Mouse (Mus musculus) small intestine, adult 10 weeks (tissue): ENCODE measurements around the gene Lhx2. TPM values are rescaled to one million over a fixed set of nuclear protein-coding genes. Genes with fewer than 3 reads are reported as not detected.

Experiments used
- polyA plus RNA-seq: library from polyadenylated mRNA; stranded (reverse); fragments of 350-450 nt; fragmentation: Illumina TruSeq; extraction: RNeasy Lipid Tissue Mini Kit (QIAGEN cat#74804); gene quantifications from one replicate; pipeline ENCODE4 v1.2.3, GENCODE M21; 2014; ENCODE audit warnings: low replicate concordance

The Lhx2 gene
- not detected for polyA plus RNA-seq

DNA sequence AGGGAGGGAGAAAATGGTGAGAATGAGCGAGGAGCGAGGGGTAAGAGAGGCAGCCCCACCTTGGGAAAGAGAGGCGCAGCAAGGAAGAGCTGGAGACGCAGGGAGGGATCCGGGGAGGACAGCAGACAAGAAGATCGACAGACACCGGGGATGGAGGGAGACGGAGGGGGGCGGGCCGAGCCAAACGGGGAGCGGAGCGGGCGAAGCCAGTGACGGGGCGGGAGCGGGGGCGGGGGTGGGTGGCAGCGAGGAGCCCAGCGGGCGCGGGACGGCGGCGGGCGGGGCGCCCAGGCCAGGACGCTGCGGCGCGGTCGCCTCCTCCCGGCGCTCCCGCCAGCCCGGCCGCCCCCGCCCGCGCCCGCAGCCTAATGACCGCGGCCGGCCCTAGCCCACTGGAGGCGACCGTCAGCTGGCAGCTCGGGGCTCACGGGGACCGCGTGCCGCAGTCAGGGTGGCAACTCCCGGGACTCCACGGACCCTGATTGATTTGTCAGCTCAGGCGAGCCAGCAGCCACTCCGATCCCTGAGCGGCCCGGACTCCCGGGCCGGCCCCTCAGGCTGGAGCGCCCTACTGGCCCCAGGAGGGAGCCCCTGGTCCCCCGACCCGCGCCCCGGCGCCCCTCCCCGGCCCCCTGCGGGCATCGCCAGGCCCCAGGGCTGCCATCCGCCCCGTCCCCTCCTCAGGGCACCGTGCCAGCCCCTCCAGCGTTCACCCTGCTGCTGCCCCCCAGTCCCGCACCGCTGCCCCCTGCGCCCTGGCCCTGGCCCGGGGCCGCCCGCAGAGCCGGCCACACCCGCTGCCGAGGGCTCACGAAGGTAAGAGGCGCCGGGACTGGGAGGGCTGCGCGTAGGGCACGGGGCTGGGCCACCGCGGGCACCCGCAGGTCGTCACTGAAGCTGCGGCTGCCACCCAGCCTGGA lies at the start of gene Lhx2:
Gene Lhx2 (plus strand): TSS at position 292 of the 920 bp plus-strand sequence.

Other genes with a start within 250 kb of the Lhx2 start
- 4.4 TPM for gene Dennd1a, start 51.9 kb upstream of the Lhx2 start, polyA plus RNA-seq
- gene Nek6, start 172.4 kb downstream of the Lhx2 start, polyA plus RNA-seq = 43.3 TPM